Mouse (Mus musculus) right cerebral cortex, postnatal 14 days (tissue): ENCODE results near the gene Lrrc61.
"Not testable (repeated sequence)": the region's sequence is repeated elsewhere in the genome, so short reads cannot be mapped to it uniquely, and the experiment has no call there.

ENCODE experiments used
- DNase-seq: peaks from one replicate; pipeline ENCODE4 v3.0.0; 2022

The Lrrc61 gene

DNA sequence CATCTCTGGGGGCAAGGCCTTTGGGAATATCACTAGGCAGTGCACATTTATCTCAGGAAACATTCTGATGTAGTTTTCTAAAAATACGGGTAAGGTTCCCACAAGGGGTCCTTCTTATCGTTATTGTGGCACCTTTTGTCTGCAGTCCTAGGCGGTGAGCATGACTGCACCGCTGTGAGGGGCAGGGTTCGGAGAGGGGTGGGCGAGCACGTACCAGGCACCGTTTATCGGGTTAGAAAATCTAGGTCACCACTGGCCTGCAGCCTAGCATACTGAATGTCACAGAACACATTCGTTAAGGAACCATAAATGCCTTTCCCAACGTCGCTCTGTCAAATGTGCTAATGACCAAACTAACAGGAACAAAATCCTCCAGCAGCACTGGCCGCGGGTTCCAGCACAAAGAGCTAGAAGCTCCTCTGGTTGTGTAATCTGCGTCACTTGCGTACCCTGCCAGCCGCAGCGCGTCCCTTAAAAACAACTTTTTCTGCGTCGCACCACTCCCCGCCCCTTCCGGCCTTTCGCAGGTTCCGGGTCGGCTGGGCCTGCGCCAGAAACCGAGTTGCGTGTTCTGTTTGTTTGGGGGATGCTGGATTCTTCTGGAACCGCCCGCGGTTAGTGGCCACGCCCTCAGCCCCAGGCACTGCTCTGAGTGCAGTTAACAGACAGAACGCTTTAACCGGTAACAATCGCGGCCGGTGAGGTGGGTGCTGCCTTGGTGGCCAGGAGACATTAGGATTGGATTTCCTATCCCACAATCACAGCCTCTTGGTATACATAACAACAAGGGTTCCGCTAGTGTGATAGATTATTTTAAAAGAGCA lies at the start of gene Lrrc61:
TSS of gene Lrrc61 (plus strand) at position 517 of the 824 bp plus-strand sequence.
- peak; percentile 99 for DNase-seq

DNA sequence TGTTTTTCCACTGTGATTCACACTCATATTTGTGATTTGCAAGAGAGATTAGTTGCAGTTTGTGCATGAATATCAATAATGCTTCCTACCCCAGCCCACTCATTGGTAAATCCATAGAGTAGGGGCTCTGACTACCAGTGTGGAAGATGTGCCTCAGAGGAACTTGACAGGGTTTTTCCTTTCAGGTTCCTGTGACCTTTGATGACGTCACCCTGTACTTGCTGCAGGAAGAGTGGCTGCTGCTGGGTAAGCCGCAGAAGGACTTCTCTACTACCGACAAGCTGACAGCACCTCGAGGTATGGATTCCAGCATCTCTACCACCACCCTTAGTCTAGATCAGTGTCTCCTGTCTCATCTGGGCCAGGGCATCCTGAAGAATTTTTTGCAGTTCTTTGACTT lies 46.5 kb upstream of the Lrrc61 start:
- DNase-seq = no peak

DNA sequence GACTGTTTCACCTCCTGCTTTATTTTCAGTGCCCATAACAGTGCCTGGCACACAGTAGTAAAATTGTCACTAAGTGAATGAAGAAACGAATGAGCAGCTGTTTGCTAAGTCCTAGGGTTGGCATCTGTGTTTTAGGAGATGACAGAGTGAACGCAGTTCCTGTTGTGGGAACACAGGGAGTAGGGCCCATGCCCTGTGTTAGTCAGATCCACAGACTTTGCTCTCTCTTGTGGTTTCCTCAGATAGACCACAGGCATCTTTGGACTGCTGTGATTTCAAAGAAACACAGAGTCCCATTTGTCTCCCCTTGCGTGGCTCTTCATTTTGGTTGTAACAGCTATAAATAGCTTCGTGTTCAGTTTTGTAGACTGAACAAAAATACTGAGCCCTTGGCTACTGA lies 44.2 kb upstream of the Lrrc61 start:
- DNase-seq = no peak

DNA sequence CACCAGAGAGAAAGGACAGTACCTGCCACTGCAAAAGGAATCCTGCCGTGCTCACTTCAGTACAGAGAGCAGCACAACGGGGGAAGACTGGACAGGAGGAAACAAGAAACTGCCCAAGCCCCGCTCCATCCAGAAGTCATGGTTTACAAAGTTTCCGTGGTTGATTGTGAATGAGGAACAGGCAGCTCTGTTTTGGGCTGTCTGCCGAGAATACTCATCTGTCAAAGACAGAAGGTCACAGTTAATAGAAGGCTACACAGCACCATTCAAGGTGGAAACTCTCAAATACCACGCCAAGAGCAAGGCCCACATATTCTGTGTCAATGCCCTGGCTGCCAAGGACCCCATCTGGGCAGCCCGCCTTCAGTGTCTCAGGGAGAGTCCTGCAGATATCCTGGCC lies 42.7 kb upstream of the Lrrc61 start:
- no peak for DNase-seq

DNA sequence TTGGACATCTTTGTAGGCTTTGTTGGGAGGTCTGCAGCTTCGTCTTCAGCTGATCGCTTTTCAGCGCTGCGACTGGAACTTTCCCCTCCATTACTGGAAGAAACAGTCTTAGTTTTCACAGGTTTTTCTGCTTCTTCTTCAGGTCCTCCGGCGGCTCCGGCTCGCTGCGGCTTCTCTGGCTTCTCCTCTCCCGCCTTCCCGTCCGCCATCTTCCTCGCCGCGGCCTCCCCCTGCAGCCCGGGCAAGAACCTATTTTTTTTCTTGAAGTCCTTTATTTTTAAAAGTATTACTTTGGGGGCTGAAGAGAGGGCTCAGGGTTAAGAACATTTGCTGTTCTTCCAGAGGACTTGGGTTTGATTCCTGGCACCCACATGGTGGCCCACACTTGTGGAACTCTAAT lies 29.7 kb upstream of the Lrrc61 start:
- not testable (repeated sequence) for DNase-seq

DNA sequence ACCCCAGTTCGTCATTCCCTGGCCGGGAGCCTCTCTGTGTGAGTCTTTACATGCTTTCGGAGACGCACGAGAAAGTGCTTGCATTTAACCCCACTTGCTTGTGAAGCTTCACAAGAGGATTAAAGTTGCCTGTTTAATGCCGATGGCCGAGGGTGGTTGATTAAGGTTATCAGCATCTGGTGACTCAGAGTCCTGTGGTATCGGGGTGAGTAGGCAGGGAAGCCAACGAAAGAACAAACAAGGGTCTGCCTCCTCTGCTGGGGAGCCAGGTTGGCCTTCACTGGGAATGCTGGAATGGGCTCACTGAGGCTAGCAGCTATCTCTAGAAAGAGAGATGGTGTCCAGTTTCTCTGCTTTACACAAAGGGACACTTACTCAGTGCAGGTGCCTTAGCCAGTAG lies 26.7 kb upstream of the Lrrc61 start:
- DNase-seq = no peak

DNA sequence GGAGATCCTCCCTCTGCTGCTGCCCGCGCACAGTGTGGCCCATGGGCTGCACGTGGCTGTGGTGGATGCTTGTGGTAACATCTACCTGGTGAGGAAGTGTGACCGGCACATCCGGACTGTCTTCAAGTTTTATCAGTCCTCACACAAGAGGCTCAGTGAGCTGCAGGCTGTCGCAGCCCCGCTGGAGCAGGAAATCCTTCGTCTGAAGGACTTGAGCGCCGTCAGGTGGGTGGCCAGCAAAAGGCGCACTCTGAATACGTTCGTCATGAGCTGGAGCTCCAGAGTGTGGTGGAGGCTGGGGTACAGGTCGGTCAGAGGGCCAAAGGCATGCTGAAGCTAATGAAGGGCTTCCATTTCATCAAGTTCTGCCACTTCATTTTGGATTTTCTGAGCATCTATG lies 25.3 kb upstream of the Lrrc61 start:
- DNase-seq = no peak

DNA sequence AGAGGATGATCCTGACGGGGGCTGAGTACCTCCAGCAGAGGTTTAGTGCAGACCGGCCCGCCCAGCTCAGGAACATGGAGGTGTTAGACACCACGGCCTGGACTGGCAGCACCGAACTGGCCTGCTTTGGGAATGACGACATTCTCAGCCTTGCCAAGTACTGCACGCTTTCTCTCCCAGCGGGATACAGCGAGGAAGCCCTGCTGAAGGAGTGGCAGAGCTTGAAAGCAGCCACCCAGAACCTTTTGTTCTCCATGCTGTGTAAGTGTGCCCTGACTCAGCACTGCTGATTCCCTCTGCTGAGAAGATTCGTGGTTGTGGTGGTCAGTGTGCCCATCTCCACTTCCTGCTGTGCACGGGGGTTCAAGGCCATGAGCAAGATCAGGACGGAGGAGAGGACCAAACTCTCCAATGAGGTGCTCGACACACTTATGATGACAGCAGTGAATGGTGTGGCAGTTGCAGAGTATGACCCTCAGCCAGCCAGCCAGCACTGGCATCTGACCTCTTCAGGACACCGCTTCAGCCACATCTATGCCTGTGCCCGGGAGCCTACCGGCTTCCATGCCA lies 24.6 kb upstream of the Lrrc61 start:
- DNase-seq = no peak

DNA sequence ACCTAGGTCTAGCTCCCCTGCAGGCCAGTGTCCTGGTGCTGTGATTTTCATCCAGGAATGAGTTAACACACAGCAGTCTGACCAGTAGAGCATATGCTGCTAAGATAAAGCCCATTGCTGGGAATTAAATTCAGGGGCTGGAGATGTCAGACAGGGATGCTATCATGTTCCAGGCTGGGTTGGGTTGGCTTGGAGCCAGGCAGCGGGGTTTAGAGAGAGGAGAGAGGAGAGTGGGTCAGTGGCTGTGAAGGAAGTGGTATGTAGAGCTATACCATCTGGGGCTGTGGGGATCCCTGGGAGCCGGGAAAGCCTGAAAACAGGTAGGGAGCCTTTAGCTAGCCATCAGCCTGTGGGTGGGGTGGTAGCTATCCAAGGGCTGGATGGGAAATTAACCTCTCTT lies 23.7 kb upstream of the Lrrc61 start:
- no peak for DNase-seq

DNA sequence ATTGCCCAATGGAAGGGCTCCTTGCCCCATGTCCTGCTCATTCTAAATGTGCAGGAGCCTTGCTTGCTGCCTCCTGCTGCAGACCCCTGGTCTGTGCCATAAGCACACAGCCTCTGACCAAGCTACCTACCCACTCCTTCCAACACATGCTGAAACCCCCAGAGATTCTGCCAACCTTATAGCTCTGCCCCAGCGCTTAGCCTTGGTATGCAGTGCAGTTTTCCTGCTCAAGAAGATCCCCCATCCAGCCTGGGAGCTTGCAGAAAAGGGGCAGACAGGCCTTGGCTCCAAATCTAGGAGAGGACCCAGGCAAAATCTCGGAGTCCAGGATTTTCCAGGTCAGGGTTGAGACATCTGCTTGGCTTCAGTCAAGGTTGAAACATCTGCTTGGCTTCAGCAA lies 21.1 kb upstream of the Lrrc61 start:
- no peak for DNase-seq

DNA sequence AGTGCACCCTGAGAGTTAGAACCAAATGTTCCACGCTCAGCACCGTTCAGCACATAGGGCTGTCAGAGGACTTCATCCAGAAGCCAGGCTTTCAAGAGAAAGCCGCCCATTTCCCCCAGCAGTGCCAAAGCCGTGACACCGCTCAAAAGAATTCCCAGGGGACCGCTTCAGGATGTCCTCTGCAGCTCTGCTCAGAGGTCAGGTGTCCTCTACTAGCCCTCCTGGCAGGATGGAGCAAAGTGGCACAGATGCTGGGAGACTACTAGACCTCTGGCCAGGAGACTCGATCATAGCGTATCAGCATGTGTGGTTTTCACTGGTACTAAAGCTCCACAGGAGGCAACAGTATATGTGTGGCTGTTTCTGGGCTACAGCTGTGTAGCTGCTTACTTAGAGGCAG lies 19.7 kb upstream of the Lrrc61 start:
- DNase-seq = no peak

DNA sequence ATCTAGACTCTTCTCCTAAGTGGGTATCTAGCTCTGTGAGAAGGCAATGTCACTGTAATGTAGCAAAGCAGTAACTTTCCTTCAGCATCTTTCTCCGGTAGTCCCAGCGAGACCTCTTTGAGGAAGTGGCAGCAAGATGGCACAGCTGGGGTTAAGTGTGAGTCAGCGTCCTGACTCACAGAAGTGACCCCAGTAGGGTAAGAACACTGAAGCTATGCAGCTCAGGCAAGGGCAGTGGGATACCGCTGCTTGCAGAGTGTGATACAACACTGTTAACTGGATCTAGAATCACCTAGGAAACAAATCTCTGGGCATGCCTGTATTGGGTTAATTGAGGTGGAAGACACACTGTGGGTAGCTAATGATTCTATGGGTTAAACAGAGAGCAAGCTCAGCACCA lies 18.5 kb upstream of the Lrrc61 start:
- DNase-seq = no peak

DNA sequence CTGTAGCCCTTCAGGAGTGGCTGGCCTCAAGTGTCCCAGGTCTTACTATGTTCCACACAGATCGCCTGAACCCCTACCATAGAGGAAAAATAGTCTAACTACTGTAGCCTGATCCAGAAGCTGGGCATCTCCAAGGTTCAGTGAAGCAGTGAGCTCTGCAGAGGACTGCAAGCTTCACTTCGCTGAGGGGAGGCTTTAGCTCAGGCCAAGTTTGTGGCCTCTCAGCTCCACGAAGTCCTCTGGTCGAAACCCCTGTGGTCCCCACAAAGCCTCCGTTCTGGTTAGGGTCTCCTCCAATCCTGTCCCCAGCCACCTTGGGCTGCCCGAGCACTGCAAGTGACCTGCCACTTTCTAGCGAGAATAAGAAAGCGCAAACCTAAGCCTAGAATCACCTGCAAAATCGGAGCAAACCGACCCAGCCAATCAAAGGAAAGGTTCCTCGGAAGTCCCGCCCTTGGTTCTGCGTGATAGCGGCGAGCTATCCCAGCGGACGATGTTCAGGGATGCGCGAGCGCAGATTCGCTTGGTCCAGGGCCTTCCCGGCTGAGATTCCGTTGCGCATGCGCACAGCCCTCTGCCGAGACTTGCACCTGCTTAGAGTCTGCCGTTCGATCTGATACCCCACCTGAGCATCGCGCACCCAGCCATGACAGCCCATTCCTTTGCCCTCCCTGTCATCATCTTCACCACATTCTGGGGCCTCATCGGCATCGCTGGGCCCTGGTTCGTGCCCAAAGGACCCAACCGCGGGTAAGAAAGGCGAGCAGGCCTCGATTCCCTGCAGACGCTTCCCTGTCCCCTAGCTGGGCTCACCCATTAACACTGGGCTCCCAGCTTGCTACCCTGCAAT lies 17.3 kb upstream of the Lrrc61 start, which contains the start of gene Atp6v0e2:
TSS of gene Atp6v0e2 (plus strand) at position 511 of the 850 bp plus-strand sequence.
- peak; percentile 93 for DNase-seq

DNA sequence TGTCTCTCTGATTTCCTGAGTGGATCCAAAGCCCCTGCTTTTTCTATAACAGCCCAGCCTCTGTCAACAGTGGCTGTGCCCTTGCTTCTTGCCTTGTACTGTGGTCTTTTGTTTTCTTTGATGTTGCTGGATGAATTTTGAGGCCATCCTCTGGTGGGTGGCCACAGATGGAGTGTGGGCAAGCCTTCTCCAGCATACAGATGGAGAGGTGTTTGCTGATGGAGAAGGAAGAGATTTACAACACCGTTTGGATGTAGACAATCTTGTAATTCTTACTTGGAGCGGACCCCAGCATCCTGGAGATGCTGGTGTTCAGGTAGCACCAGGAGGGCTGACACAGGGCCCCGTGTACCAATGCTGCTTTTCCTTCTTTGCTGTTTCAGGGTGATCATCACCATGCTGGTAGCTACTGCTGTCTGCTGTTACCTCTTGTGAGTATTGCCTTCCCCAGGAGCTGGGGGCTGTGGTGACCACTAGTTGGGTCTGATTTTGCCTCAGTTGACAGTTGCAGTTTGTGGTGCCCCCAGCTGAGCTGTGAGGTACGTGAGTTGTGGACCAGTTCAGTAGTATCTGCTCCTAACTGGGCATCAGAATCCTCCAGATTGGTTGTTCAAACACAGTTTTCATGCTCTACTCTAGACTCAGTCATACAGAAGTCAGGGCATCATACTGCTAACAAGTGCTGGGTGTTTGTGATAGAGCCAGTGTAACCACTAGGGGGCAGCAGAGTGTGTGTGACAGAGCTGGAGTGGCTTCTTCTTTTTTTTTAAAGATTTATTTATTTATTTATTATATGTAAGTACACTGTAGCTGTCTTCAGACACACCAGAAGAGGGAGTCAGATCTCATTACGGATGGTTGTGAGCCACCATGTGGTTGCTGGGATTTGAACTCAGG lies 15.5 kb upstream of the Lrrc61 start:
- peak; percentile 86 for DNase-seq

DNA sequence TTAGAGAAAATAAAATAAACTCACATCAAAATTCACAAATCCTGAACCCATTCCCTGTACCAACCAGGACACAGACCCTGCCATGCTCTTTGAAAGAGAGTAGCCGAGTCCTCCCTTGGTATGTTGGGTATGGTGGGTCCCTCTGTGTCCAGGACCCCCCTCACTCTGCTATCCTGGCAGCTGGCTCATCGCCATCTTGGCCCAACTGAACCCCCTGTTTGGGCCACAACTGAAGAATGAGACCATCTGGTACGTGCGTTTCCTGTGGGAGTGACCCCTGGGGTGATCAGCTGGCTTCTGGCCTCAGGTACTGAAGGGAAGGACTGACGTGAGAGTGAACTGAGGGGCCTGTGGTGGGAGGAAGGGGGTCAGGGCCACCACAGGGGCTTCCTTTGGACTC lies 14.7 kb upstream of the Lrrc61 start:
- no peak for DNase-seq

DNA sequence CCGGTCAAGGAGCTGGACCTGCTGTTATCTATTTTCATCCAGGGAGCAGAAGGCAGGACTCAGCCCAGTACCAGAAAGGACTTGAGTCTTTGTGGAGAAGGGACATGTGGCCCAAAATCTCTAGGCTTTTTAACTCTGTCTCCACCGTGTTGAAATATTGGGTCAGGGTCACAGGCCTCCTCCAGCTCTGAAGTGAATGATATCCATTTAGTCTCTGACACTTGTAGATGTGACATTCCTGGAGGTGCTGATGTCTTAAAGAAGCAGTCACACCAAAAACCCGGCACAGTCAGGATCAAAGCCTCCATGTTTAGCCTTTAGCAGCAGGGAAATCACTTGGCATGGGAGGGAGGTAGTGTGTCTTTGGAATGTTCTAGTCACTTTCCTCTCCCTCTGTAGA lies 13.9 kb upstream of the Lrrc61 start:
- no peak for DNase-seq

DNA sequence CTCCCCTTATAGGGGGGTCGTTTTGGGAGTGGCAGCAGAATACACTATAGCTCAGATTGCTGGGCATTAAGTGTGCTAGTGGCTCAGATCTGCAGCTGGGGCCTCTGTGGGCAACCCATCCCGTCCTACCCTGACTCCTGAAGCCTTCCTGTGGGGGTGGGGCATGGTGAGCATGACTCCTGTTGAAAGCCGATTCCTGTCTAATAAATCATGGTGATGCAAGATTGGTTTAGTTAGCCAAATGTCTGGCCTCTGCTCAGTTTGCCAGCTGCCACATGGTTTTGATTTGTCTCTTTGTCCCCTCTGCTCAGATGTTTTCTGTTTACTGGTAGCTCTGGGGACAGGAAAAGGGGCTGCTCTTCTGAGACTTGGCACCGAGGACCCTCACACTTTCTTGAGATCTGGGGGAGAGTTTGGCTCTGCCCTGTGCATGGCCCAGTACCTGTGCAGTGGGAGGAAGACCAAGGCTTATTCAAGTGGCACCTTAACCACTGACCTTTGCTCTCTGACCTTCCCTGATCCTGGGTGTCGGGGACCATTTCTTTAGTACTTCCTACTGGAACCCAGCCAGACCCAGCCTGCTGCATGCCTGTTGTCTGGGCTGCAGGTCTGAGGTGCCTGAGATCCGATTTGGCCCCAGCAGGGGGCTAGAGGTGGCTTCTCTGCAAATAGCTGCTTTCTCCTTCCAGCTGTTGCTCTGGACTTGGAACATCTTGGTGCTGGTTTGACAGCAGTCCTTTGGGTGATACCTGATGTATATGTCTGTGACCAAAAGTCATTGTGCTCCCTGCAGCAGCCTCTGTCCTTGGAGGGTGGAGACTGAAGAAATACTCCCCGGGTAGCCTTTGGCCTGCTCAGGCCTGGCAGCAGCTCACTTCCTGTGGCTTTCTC lies 12.8 kb upstream of the Lrrc61 start:
- DNase-seq = no peak

DNA sequence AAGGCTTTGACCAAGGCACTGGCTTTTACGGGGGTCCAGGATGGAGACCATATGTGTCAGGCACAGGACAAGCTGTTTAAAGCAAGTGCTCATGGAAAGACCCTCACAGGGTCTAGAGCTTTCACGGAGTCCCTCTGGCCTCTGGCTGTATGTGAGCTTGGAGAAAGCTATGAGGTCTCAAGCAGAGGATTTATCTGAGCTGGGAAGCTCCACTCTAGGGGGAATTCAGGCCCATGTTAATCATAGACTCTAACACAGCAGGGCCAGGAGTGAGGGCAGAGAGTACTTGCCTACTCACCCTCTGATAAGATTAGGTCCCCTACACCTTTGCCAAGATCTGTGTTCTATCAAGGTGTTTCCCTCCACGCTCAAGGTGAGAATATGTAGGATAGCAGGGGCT lies 12.0 kb upstream of the Lrrc61 start:
- no peak for DNase-seq

DNA sequence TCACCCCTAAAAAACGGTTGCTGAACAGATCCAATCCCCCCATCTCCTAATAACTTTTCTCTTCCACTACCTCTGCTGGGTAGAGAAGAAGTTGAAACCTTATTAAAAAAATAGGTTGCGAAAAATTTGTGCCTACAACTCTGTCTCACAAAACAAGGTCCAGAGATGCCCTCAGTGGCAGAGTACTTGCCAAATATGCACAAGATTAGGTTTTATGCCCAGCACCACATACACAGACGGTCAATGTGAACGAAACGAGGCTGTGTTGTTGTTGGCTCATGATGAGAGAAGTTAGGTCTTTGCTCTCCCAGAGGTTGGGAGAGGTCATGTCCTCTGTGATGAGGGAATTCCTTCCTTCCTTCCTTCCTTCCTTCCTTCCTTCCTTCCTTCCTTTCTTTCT lies 9.3 kb upstream of the Lrrc61 start:
- no peak for DNase-seq

DNA sequence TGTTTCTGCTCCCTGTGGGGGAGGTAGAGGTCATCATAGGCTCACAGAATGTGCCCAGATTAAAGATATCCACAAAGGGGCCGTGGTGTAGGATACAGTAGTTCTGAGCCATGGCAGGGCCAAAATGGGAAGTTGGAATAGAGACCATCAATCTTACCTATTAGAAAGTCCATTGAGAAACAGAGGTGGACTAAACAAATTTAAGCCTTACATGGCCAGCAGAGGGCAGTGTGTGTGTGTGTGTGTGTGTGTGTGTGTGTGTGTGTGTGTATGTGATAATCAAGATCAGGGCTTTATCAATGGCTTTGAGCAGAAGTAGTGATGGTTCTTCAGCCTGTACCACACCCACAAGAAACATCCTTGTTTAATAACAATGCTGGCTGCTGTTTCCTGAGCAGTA lies 8.3 kb upstream of the Lrrc61 start:
- DNase-seq = no peak

DNA sequence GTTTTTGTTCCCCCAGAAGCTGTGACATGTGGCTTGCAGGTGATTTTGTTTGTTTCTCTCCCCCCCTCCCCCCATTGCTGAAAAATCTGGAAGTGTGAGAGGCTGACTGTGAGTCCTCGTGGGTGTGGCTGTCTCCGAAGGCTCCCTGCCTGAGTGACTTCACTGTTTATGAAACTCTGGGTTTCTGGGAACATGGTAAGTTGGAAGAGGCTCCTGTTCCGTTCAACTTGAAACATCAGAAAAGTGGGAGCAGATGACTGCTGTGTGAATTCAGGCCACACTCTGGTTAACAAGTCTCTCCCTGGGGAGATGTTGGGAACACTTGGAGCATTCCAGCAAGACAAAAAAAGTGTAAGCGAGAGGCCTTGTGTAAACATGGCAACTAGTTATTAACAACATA lies 7.7 kb upstream of the Lrrc61 start:
- no peak for DNase-seq

DNA sequence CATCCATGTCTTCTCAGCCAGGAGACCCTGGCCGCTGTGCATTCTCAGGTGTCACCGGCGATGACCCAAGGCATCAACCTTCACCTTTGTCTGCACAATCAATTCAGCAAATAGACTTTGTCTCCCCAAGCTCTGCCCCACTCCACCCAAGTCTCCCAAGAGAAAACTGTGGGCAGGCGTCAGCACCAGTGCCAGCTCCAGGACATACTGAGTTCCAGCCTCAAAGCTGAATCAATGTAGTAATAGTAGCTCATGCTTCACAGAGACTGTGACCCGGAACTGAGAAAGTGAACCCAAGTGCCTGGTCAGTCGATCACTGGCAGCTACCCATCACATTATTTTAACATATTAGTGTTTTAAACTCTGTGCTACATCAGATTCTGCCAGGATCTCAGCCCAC lies 6.3 kb upstream of the Lrrc61 start:
- no peak for DNase-seq
